Mouse (Mus musculus) hindbrain, embryonic 16.5 days (tissue): Measurements from ENCODE around the gene Gdf5. TPM values are rescaled to one million over a fixed set of nuclear protein-coding genes. Genes with fewer than 3 reads are reported as not detected.
A peak's percentile ranks its signal among the peaks of the same experiment; 100 is the strongest.

Source experiments
- ATAC-seq: fragments of 200-750 bp; cut with Nextera tagmentation; 2 replicates; pipeline ENCODE4 v1.8.0; 2017; ENCODE audit warnings: moderate TSS enrichment, moderate library complexity
- H3K27ac ChIP-seq: fragments of 300-500 bp; sonication (generic); 2 replicates; pipeline ENCODE4 v1.5.1; 2014; ENCODE audit warnings: low read depth, mild to moderate bottlenecking, control low read depth, low read length, moderate library complexity
- H3K27me3 ChIP-seq: fragments of 300-500 bp; sonication (generic); replicated peaks from 2 replicates; pipeline ENCODE4 v1.6.1; 2014; ENCODE audit warnings: low read length; ENCODE audit not compliant: control insufficient read depth, insufficient read depth
- H3K36me3 ChIP-seq: fragments of 300-500 bp; sonication (generic); 2 replicates; pipeline ENCODE4 v1.6.1; 2014; ENCODE audit warnings: mild to moderate bottlenecking, low read length, moderate library complexity, mixed read lengths; ENCODE audit not compliant: control insufficient read depth, insufficient read depth
- H3K4me1 ChIP-seq: fragments of 300-500 bp; sonication (generic); 2 replicates; pipeline ENCODE4 v1.6.1; 2014; ENCODE audit warnings: low read depth, low read length; ENCODE audit not compliant: control insufficient read depth, insufficient read depth
- H3K4me2 ChIP-seq: fragments of 300-500 bp; sonication (generic); 2 replicates; pipeline ENCODE4 v1.6.1; 2014; ENCODE audit warnings: mild to moderate bottlenecking, low read length, control low read depth, moderate library complexity
- H3K4me3 ChIP-seq: fragments of 300-500 bp; sonication (generic); 2 replicates; pipeline ENCODE4 v1.5.1; 2014; ENCODE audit warnings: mild to moderate bottlenecking, low read length, control low read depth, moderate library complexity
- H3K9ac ChIP-seq: fragments of 300-500 bp; sonication (generic); 2 replicates; pipeline ENCODE4 v1.6.1; 2014; ENCODE audit warnings: low read depth, mild to moderate bottlenecking, control low read depth, low read length, moderate library complexity
- H3K9me3 ChIP-seq: fragments of 300-500 bp; sonication (generic); 2 replicates; pipeline ENCODE4 v1.6.1; 2014; ENCODE audit warnings: mild to moderate bottlenecking, low read length, moderate library complexity; ENCODE audit not compliant: control insufficient read depth
- WGBS: fragments of 180-500 bp; shearing (Covaris S2); extraction: QIAGEN DNeasy Blood & Tissue Kit; methylation state at CpG from one replicate; pipeline ENCODE4 v1.1.7; 2014; 5-methylcytosine and 5-hydroxymethylcytosine counted together
- polyA plus RNA-seq: library from polyadenylated mRNA; unstranded; fragments of >200 nt; fragmentation: Nextera tagmentation; extraction: Ambion mirVana; gene quantifications from 2 replicates; pipeline ENCODE4 v1.2.1, GENCODE M21; 2015

Gene Gdf5
- polyA plus RNA-seq, 1 experiment from 2014 or later = 2.3 TPM

DNA sequence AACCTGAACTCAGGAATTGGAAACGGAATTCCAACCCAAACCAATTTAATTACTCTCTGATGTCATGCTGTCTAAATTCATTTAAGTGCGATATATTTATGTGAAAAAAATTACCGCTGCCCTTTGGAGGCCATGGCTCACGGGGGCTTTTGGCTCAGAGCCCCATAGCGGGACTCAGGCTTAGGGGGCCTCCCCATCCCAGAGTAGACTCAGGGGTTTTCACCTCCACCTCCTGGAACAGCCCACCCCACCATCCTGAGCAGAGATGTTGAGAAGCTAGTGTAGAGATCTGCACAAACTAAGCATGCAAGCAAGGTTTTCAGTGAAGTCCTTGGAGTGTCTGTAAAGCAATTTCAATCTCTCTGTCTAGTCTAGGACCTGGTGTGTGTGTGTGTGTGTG is 413 bp upstream of the Gdf5 start:
- H3K4me1 ChIP-seq = peaks cover 4% of the 10 kb centered on the region; the same call in 1 of the 2 replicates

GRCm38 (mm10) chr2:155944685-155945084 is 482 bp downstream of the Gdf5 start:
- Histone ChIP-seq H3K36me3 (no peaks in the 10 kb centered on the region), H3K27me3 (no peaks in the 10 kb centered on the region; the same call in 1 of the 2 replicates), H3K4me1 (peaks cover 4% of the 10 kb centered on the region; the same call in 1 of the 2 replicates), H3K4me2 (0 out of 2 replicates have a peak overlapping the region, but pooled peaks have one; percentile 2), H3K27ac (no peak overlapping the region), H3K9me3 (no peaks in the 10 kb centered on the region), H3K9ac (0 out of 2 replicates have a peak overlapping the region, but pooled peaks have one; percentile 23), H3K4me3 (no peak overlapping the region)
- no peak for ATAC-seq
- 65% methylated on average over 4 of the region's 4 CpGs for WGBS

More for the DNA sequence above, 413 bp upstream of the Gdf5 start:
- H3K27ac ChIP-seq = no peak overlapping the region
- ATAC-seq = no peak
- no peak overlapping the region for H3K4me2 ChIP-seq
- H3K4me3 ChIP-seq = no peak overlapping the region
- H3K9ac ChIP-seq = no peak overlapping the region
- no peaks in the 10 kb centered on the region for H3K36me3 ChIP-seq
- H3K27me3 ChIP-seq = no peaks in the 10 kb centered on the region; the same call in 1 of the 2 replicates
- no peaks in the 10 kb centered on the region for H3K9me3 ChIP-seq
- WGBS = 53% methylated on average over 5 of the region's 5 CpGs

GRCm38 (mm10) chr2:155943463-155943862 is 1.7 kb downstream of the Gdf5 start:
- H3K27ac ChIP-seq = no peak overlapping the region
- no peaks in the 10 kb centered on the region; the same call in 1 of the 2 replicates for H3K27me3 ChIP-seq
- no peaks in the 10 kb centered on the region for H3K36me3 ChIP-seq
- H3K4me2 ChIP-seq = peak overlapping the region; percentile 39
- no peak overlapping the region for H3K4me3 ChIP-seq
- H3K9me3 ChIP-seq = no peaks in the 10 kb centered on the region
- 0 out of 2 replicates have a peak overlapping the region, but pooled peaks have one; percentile 7 for H3K9ac ChIP-seq
- peaks cover 4% of the 10 kb centered on the region; the same call in 1 of the 2 replicates for H3K4me1 ChIP-seq
- no peak for ATAC-seq
- WGBS = 4% methylated on average over 8 of the region's 8 CpGs

GRCm38 (mm10) chr2:155941697-155942442 is 3.3 kb downstream of the Gdf5 start:
- Histone ChIP-seq H3K4me1 (peaks cover 4% of the 10 kb centered on the region; the same call in 1 of the 2 replicates), H3K9me3 (no peaks in the 10 kb centered on the region), H3K4me2 (no peak overlapping the region), H3K27me3 (no peaks in the 10 kb centered on the region; the same call in 1 of the 2 replicates), H3K9ac (no peak overlapping the region), H3K27ac (no peak overlapping the region), H3K36me3 (no peaks in the 10 kb centered on the region), H3K4me3 (no peak overlapping the region)
- 92% methylated on average over 40 of the region's 40 CpGs for WGBS
- no peak for ATAC-seq

- H3K4me1 ChIP-seq = peaks cover 4% of the 10 kb centered on the region; the same call in 1 of the 2 replicates
- no peaks in the 10 kb centered on the region; the same call in 1 of the 2 replicates for H3K27me3 ChIP-seq
- H3K36me3 ChIP-seq = no peaks in the 10 kb centered on the region
- H3K4me3 ChIP-seq = no peak within 1 kb of the TSS
- no peak within 1 kb of the TSS for H3K27ac ChIP-seq
- H3K4me2 ChIP-seq = no peak within 1 kb of the TSS
- 95% methylated on average over 3 of the region's 3 CpGs for WGBS
- no peak for ATAC-seq
- H3K9ac ChIP-seq = no peak within 1 kb of the TSS
- H3K9me3 ChIP-seq = no peaks in the 10 kb centered on the region
Measured at GRCm38 (mm10) chr2:155940681-155941080, 4.5 kb downstream of the Gdf5 start, which contains the start of gene Gm15557. Gm15557 (plus strand) TSS chr2:155940728.

DNA sequence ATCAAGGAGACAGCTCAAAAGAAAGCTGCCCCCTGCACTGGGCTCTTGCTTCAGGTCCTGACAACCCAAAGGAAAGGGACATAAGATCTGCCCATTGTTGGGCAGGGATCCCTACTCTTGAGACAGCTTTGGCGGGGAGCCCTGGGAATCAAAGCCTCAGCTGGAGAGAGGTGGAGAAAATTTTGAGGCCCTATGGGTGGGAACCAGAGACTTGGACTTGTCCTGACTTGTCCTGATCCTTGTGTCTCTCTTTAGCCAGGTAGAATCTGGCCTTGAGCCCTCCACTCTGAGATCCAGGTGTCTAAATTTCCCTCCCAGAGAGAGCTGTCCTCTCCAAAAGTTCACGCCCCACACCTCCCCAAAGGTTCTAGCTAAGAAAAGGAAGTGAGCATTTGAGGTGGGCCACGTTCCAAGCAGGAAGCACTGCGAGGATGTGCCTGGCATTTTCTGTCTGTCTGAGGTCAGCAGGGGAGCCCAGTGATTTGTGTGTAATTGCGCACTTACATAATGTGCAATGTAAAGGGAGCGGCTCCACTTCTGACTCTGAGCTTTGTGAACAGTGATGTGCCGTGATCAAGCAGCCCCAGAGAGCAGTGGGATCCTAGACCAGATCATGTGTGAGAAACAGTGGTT is 5.2 kb downstream of the Gdf5 start:
- 71% methylated on average over 7 of the region's 7 CpGs for WGBS
- no peak overlapping the region for H3K9ac ChIP-seq
- H3K27me3 ChIP-seq = no peaks in the 10 kb centered on the region; the same call in 1 of the 2 replicates
- ATAC-seq = no peak
- peaks cover 4% of the 10 kb centered on the region; the same call in 1 of the 2 replicates for H3K4me1 ChIP-seq
- no peaks in the 10 kb centered on the region for H3K36me3 ChIP-seq
- H3K9me3 ChIP-seq = no peaks in the 10 kb centered on the region
- H3K27ac ChIP-seq = no peak overlapping the region
- no peak overlapping the region for H3K4me2 ChIP-seq
- no peak overlapping the region for H3K4me3 ChIP-seq

DNA sequence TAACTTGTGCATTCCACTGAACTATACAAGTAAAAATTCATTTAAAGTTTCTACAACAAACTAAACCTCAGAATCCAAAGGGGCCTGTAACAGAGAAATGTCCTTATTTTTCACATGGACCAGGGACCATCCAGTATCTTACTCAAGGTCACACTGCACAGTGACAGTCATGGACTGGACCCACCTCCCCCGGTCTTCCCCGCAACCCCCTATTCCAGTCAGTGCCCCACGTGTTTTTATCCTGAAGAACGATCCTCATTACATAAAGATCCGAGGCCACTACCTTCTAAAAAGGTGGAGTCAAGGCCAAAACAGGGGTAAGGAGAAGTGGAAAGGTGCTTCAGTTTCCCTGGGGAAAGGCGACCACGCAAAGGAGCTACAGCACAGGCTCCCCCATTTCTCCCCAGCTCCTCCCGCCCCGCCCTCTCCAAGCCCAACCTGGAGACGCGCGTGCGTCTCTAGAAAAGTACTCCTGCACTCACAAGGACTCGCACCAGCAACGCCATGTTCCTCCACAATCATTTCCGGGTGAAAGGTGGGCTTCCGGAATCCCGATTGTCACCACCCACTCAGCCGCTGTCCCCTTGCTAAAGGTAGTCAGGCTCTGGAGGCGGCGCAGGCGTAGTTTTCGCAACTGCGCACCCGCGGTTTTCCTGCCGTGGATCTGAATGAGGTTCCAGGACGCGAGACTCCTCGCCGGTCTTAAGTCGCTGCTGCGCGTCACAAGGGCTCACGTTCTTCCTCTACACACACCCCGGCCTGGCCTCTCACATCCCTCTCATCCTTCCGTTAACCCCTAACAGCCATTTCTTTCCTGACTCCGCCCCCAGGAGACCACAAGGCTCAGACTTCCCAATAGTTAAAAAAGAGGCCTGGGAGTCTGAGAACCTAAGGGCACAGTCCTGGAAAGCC is 15.4 kb downstream of the Gdf5 start, which contains the start of gene Uqcc1:
TSS of gene Uqcc1 (minus strand) at position 780 of the 912 bp plus-strand sequence.
- H3K27me3 ChIP-seq = no peaks in the 10 kb centered on the region
- peaks cover 9% of the 10 kb centered on the region for H3K4me1 ChIP-seq
- WGBS = 1% methylated on average over 38 of the region's 38 CpGs
- peak within 1 kb of the TSS; percentile 84 for H3K27ac ChIP-seq
- no peaks in the 10 kb centered on the region for H3K36me3 ChIP-seq
- H3K4me2 ChIP-seq = peak within 1 kb of the TSS; percentile 86
- H3K9ac ChIP-seq = peak within 1 kb of the TSS; percentile 69
- peak; percentile 98 for ATAC-seq
- no peaks in the 10 kb centered on the region; the same call in 1 of the 2 replicates for H3K9me3 ChIP-seq
- peak within 1 kb of the TSS; percentile 66 for H3K4me3 ChIP-seq

GRCm38 (mm10) chr2:155928711-155929345 is 16.3 kb downstream of the Gdf5 start:
- ATAC-seq = no peak
- H3K4me2 ChIP-seq = peak overlapping the region; percentile 86

More at GRCm38 (mm10) chr2:155928711-155929345, 16.3 kb downstream of the Gdf5 start:
- 0 out of 2 replicates have a peak, but pooled peaks cover 6% of the 10 kb centered on the region for H3K36me3 ChIP-seq
- H3K4me1 ChIP-seq = peaks cover 9% of the 10 kb centered on the region
- H3K9me3 ChIP-seq = no peaks in the 10 kb centered on the region; the same call in 1 of the 2 replicates
- H3K27ac ChIP-seq = no peak overlapping the region
- H3K27me3 ChIP-seq = no peaks in the 10 kb centered on the region
- H3K4me3 ChIP-seq = peak overlapping the region; percentile 66
- H3K9ac ChIP-seq = no peak overlapping the region
- WGBS = 74% methylated on average over 7 of the region's 7 CpGs
